Mouse (Mus musculus) urinary bladder, adult 18-20 months (tissue): ENCODE data around the gene Cys1.
"Not testable (repeated sequence)": the region's sequence is repeated elsewhere in the genome, so short reads cannot be mapped to it uniquely, and the experiment has no call there.

ENCODE experiments used
- DNase-seq, 2 experiments: peaks; one replicate each; pipeline ENCODE4 v3.0.0; 2022; ENCODE audit warnings: low spot score in 2 of 2, mixed read lengths in 2 of 2

The Cys1 gene

DNA sequence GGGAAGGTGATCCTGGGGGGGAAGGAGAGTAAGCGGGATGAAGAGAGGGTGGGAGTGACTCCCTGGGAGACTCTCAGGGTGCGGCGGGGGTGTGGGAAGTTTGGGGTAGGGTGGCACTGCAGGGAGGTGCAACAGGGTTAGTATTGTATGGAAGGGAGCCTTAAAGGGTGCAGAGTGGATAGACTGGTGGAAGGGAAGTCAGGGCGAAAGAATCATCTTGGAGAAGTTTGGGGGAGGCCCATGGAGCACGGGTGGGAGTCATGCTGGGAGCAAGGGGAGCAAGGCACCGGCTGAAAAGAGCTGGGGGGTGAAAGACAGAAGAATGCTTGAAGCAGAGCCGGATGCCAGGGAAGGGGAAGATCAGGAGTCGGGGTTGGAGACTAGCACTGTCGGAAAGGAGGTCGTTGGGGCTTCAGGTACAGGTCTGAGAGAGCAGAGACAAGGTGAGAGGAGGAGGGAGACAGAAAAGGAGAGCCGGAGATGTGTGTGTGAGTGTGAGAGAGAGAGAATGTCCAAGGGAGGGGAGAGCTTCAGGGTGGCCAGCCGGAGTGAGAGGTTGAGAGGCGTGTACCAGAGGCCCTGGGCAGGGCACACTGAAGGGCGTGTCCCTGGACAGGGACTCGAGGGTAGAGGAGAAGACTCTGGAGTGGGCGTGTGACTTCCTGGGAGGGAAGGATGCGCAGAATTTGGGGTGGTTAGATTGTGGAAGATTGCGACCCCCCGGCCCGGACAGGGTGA is at the start of gene Cys1:
Gene Cys1, minus strand, starts transcription at position 528 of the 738 bp plus-strand sequence.
- peak; percentile 26 to 37 for DNase-seq

DNA sequence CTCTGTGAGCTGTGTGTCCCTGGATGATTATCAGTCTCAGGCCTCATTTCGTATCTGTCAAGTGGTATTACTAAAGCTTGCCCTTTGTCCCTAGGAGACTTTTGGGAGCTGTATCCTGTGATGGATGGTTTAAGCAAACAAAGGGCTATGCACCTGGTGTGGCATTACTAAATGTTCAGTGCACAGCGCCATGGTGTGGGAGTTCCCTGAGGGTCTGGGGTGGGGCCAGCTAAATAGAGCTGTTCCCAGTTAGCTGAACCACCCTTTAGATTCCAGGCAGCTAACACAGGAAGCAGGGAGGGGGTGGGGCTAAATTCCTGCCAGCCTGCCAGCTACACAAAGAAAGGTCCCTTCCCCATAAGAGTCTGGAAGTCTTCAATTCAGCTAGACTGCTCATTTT is 42.8 kb upstream of the Cys1 start:
- no peak for DNase-seq

DNA sequence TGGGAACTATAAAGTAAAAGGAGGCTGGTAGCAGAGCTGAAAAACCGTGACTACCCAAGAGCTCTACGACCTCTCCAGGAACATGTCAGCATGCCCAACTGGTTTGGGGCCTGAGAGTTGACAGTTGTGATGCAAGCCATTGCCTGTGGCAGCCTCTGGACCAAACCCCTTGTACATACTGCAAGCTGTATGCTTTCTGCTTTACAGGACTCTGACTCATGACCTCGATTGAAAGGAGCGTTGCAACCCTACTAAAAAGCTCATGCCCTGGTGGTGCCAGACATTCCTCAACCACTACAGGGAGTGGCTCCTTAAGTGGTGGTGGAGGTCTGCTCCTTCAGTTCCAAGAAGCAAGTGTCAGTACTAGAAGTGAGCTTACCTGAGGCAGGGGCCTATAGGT is 42.2 kb upstream of the Cys1 start:
- DNase-seq, result peak in 1 of 2 experiments; percentile 45

DNA sequence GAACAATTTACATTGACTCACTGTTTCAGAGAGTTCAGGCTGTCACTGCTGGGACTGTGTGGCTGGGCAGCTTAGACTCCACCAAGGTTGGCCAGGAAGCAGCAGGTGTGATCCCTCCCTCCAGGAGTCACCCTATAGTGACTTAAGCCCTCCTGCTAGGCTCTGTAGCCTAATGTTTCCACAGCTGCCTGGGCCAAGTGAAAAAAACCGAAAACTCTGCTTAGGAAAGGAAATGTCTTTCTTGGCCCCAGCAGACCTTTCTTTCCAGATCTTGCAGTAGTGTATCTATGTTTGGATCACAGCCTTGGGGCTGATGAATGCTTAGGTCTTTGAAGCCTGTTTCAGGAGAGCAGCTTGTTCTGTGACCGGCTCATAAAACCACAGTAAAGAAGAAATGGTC is 41.8 kb upstream of the Cys1 start:
- no peak for DNase-seq

DNA sequence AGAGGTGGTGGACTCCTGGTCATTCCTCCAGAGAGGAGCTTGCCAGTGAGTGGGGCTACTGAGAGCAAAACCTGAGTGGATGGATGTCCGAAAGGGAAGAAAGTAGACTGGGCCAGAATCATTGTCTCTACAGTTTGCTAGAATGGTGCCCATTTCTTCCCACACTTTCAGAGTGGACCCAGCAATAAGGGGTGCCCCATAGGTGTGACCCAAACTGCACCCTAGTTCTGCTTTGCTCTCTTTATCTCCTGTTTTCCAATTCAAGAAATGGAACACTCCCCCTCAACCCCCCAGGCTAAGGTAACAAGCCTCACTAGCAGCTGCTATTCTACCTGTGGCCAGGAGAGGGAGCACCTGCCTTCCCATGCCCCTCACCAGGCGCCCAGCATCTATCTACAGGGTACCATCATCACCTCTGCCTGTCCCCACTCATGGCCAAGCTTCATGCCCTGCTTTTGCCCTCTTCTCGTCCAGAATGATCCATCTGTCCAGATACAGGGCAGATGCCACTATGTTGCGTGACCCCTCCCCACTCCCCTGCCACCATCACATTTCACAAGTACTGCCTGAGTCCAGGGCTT is 35.2 kb upstream of the Cys1 start:
- no peak for DNase-seq

DNA sequence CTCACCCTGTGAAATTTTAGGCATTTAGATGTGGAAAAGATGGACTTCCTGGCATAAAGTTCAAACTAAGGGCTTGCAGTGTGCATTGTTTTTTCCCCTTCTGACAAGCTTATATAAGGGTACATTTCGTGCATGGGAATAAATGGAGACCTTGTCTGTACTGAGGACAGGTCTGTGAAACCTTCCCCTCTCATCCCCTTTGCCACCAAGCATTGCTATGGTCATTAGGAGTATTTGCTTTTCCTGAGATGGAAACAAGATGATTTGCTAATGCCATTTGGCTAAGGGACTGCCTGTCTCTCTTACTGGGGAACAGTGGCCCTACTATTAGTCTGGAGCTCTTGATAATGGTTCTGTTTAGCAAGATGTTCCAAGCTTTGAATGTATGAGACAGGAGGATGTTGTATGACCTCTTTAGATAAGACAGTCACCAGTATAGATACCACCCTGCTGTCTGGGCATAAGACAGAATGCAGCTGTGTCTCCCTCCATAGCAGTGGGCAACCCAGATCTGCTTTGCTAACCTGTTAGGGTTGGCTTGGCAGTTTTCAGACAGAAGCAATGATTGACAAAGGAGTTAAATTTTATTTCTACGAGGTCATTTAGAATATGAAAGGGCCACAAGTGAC is 33.8 kb upstream of the Cys1 start:
- no peak for DNase-seq

DNA sequence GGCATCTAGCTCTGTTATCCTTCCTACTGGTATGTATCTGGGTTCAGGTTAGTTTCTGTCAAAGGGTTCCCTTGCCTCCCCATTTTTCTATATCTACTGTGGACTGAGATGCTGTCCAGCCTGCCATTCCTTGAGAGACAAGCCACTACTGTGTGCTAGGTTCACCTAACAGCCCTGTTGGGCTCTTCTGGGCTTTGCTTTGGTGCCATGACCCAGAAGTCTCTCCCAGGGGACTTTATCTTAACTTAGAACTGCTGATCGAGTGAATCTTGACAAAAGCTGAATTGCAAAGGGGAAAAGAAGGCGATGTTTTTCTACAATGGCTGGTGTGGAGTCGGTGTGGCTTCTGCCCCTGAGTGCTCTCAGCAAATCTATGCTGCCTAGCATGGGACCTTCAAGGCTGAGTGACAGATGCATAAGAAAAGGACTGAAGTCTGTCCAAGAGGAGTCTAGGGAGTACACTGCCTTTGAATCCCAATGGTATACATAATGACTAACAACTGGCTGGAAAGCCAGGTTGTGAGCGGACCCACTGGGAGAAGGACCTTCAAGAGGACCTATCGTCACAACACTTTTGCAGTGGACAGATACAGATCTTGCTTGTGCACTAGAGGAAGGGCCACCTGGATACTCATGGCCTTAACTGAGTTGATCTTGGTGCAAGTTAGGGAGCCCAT is 33.1 kb upstream of the Cys1 start:
- DNase-seq, result no peak

DNA sequence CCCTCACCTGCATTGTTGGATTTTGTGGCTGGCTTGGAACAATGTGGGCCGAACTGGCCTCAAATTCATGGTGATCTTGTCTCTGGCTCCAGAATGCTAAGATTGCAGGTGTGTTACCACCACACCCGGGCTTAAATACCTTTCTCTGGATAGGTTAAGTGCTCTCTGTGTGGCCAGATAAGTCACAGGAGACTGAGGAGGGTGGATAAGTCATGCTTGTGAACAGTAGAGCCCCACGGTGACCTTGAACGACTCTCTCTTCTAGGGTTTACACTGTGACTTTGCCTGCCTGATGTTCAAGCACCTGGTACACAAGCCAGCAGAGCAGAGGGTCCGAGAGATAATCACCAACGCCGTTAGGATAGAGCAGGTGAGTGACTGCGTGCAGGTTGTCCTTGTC is 30.8 kb upstream of the Cys1 start:
- no peak for DNase-seq

DNA sequence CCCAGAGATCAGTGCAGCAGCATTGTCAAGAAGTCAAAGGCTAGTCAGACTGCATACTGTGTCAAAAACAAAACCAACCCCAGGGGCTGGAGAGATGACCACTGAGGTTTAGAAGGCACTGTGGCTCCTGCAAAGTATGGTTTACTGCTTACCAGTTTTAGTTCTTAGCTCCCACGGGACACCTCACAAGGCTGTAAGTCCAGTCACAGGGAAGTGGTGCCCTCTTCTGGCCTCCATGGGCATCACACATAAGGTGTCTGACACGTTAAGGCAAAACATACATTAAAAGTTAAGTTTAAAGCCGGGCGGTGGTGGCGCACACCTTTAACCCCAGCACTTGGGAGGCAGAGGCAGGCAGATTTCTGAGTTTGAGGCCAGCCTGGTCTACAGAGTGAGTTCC is 29.1 kb upstream of the Cys1 start:
- DNase-seq, result no peak

DNA sequence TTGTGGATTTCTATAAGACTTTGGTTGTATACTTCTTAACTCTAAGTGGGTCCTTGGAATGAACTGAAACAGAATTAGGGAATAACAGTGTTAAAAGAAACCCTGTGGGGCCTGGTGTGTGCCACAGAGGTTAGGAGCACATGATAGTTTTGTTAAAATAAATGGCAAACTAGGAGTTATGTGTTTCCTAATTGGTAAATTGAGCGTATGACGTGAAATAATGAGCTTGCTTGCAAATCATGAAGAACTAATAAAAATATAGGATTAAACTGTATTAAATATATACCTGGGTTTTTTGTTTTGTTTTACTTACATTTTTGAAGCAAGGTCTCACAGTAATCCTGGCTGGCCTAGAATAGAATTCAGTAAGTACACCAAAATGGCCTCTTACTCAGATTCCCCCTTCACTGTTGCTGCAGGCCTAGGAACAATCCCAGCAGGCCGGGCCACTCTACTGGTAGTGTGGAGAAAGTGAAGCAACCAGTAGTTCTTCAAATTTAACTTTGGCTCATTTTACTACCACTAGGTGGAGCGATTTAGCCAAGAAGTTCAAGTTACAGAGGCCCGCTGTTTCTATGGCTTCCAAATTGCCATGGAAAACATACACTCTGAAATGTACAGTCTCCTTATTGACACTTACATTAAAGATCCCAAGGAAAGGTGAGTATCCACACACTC is 28.4 kb upstream of the Cys1 start:
- peak in 1 of 2 experiments; percentile 41 for DNase-seq

DNA sequence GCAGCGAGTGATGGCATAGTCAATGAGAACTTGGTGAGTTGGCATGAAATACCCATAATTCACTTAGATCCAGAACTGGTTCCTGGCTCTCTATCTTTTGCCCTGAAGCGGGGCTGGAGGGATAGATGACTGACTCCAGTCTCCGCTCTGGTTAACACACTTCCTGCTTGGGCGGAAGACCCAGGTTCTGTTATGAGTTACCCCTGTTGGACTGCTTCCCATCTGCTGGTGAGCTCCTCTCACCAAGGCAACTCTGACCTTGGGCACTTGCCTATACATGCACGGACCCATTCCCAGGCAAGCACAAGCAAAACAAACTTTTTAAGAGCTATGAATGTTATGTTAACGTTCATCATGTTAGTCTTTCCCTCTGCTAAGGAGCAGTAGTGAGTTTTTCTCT is 27.8 kb upstream of the Cys1 start:
- peak; percentile 65 to 69 for DNase-seq

DNA sequence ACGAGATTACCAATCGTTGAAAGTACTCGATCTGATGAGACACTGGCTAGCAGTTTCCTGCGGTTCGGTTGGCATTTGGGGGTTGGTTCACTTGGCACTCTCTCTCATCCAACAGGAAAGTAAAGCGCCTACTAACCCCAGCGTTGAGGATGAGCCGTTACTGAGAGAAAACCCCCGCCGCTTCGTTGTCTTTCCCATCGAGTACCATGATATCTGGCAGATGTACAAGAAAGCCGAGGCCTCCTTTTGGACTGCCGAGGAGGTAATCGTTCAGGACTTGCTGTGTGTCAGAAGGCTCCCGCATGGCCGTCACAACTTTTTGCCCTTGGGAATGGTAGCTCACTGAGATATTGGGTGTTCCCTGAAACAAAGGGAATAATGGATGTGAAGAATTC is 27.2 kb upstream of the Cys1 start:
- peak in 1 of 2 experiments; percentile 28 for DNase-seq

DNA sequence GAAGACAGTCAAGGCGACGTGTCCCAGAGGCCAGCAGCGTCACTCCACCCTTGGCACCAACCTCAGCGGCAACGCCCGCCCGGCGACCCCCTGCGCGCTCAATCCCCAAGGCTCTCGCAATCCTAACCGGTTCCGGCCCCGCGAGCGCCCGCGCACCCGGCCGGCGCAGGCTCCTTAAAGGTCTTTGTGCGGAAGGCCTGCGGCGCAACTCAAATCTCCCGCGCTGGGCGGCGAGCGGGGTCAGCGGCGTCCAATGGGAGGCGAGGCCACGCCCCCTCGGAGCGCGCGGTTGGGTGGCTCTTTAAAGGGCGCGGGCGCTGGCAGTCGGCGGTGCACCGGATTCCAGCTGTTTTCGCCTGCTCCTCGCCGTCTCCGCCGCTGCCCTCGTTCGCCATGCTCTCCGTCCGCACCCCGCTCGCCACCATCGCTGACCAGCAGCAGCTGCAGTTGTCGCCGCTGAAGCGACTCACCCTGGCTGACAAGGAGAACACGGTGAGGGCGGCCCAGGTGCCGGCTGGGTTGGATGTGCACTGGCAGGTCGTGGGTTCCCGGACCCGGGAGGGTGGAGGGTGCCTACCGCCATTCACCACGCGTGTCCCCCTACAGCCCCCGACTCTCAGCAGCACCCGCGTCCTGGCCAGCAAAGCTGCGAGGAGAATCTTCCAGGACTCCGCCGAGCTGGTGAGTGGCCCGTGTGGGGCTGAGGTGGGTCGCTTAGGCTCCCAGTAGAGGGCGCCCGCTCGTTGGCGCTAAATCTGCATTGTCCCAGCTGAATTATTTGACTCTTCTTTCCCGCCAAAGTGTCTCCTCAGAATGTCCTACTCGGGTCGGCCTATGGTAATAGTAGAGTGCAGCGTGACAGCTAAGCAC is 26.6 kb upstream of the Cys1 start, which contains the start of gene Rrm2:
Gene Rrm2, plus strand, starts transcription at position 288 of the 870 bp plus-strand sequence.
- DNase-seq, result peak; percentile 85 to 90

DNA sequence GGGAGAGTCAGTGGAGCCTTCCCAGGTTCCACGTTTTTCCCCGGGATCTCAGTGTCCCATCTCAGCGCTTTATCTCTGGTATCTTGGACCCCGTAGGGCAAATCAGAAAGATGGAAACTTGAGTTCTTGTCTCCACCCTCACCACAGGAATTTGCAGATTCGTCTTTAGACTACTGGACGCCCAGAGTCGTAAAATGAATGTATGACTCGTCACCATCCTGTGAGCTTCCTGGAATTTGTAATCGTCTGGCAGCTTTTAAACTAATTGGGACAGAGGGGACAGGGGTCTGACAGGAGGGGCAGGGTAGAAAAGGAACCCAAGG is 25.8 kb upstream of the Cys1 start:
- DNase-seq, result no peak

DNA sequence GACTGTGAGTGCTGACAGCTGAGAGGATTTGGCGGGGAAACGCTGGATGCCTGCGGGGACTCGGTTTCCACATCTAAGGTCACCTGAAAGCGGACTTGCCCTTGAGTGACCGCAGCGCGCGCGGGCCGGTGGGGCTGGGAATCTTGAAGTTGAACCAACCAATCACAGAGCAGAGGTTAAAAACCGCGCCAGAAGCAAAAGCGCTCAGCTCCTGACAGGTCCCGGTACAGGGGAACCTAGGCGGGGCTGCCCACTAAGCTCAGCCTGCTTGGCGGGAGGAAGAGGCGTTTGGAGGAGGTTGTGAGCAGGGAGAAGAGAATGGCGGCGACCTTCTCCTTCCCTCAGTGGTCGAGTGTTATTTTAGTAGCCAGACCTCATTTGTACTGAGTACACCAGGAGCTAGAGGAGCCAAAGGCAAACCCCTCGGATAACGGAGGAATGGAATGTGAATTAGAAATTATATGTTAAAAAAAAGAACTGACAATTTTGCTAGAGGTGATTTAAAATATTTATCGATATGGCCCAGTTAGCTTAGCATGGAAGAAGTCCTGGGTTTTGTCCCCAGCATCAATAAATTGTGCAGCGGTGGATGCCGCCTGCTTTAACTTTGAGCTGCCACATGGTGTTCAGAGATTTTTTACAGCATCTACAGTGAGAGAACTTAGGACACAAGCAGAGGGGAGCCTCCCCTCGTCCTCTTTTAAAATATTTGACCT is 25.3 kb upstream of the Cys1 start:
- DNase-seq, result no peak

DNA sequence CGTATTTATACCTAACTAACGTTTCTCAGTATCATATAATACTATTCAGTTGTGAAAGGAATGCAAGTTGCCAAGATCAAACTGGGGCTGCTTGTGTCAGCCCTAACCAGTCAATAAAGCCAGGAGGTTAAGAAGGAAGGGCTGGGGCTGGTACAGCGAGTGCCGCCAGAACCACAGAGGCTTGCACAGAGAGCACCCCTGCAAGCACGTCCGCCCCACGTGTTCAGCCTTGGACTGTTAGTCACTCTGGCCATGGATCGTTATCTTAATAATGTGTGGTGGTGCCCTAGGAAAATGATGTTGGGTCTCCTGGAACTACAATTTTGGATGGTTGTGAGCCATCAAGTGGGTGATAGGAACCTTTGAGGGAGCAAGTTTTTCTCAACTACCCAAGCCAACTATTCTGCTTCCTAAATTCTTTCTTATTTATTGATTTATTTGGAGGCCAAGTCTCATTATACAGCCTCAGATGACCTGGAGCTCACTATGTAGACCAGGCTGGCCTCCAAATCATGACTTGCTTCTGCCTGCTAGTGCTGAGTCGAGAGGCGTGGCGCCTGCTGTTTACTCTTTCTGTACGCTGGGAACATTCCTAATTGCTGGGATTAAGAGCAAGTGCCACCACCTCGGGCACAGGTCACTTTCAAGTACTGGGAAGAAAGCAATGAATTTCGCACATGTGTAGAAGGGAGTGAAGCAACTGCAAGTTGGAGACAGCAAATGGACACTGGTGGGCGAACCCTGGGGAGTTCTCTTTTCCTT is 24.1 kb upstream of the Cys1 start:
- no peak for DNase-seq

DNA sequence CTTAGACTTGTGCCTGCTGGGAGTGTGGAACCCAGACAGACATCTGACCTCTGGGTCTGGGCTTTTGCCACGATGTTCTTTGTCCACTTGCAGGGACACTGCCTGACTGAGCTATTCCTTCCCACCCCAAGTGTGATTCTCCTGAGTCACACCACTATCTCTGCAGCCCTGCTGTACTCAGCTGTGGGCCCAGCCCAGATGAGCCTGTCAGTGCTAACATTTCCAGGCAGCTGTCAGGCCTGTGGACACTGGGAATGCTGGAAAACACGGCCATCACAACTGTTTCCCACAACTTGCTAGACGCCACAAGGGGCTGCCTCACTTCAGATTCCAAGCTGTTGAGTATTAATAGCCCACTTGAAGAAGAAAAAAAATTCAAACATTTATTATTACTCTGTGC is 21.4 kb upstream of the Cys1 start:
- DNase-seq, result no peak

DNA sequence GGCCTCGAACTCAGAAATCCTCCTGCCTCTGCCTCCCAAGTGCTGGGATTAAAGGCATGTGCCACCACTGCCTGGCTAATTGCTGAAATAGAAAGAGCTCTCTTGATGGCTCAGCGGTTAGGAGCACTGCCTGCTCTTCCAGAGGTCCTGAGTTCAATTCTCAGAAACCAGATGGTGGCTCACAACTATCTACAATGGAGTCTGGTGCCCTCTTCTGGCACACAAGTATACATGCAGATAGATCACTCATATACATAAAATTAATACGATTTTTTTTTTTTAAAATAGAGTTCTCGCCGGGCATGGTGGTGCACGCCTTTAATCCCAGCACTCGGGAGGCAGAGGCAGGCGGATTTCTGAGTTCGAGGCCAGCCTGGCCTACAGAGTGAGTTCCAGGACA is 20.0 kb upstream of the Cys1 start:
- DNase-seq, result not testable (repeated sequence)

DNA sequence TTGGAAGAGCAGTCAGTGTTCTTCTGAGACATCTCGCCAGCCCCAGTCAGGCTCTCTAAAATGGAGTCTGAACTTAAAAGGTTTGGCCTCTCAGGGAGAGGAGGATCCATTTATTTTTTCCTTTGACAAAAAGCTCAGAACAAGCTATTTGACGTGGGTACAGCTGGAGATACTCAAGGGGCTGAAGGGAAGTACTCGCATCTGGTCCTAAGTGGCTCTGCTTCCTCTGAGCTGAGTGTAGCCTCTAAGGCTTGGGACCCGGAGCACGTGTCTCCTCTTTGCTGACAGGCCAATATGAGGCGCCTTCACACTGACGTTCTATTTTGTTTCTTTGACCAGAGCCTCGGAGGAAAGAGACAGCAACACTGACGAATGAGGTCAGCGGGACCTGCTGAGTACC is 18.0 kb upstream of the Cys1 start:
- DNase-seq, result no peak

DNA sequence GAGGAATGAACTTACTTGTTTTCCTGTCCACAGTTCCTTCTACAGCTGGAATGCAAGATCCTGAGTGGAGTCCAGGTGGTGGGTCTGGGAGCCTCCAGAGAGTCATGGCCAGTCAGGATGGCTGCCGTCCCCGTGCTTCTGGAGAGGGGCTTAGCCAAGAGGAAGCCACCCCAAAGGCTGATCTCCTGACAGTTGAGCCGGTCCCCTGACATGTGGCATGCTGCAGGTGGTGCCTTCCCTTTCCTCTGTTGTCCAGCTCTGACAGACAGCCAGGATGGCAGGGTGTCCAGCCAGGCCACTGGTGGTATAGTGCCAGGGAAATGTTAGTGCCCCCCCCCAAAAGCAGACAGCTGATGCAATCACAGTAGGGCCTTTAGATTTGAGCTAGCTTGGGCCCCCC is 16.9 kb upstream of the Cys1 start:
- DNase-seq, result no peak
